Mouse (Mus musculus): ENCODE data around the gene Snrnp35. TPM values are rescaled to one million over a fixed set of nuclear protein-coding genes. Genes with fewer than 3 reads are reported as not detected.

Snrnp35 gene
- 11.5 and 14.5 TPM in 2 replicates for polyA plus RNA-seq (2015; fragmentation: Nextera tagmentation; extraction: Ambion mirVana)

DNA sequence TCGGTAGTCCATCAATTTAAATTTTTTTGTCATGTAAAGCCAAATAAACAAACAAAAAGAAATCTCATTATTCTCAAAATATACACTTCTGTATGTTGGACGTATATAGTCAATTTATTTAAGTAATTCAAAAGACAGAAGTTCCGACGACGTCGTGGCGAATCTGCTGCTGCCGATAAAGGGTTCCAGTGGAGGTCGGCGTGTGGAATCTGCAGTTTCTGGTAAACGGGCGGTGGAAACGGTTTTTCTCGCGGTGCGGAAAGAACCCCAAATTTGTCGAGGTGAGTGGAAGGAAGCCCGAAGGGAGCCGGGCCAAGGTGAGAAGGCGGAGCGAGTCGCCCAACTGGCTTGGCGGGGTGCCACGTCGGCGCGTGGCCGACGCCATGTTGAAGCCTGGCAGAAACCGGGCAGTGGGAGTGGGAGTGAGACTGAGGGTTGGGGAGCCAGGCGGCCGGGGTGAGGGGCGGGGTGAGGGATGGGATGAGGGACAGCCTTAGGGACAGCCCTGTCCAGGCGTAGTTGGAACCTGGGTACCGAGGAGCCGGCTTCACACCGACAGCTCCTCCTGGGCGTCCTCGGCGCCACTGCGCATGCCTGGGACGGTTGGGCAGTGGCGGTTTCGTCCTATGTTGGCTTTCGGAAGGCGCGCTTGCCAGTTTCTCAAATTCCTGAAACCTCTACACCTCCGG, at the start of gene Snrnp35:
Snrnp35 (plus strand) TSS at position 169 of the 689 bp plus-strand sequence.

DNA sequence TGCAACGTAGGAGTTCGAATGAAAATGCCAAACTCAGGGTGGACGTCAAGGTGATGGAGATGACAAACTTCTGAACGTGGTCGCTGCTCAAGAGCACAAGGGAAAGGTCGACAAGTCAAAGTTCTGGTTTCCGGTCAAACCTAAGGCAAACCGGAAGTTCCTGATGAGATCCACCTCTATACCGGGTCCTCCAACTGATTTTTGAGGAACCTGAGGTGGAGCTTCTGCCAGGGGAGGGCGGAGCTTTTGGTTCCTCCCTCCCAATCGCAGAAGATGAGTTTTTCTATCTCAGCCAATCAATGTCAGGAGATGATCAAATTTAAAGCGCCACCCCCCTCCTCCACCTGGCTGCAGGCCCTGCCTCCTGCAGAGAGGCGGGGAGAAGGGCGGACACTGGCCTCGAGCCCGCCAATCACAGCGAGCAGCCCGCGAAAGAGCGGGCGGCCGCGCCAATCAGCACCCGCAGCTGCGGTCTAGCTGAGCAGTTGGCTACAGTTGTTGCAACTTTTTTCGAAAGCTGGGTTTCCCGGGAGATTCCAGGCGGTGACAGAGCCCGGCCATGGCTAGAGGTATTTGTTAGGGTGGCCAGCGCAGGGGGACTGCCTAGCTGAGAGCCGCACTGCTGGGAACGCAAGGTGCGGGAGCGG, 43.4 kb upstream of the Snrnp35 start, which contains the start of gene Kmt5a:
Kmt5a (plus strand) TSS at position 484 of the 647 bp plus-strand sequence.

DNA sequence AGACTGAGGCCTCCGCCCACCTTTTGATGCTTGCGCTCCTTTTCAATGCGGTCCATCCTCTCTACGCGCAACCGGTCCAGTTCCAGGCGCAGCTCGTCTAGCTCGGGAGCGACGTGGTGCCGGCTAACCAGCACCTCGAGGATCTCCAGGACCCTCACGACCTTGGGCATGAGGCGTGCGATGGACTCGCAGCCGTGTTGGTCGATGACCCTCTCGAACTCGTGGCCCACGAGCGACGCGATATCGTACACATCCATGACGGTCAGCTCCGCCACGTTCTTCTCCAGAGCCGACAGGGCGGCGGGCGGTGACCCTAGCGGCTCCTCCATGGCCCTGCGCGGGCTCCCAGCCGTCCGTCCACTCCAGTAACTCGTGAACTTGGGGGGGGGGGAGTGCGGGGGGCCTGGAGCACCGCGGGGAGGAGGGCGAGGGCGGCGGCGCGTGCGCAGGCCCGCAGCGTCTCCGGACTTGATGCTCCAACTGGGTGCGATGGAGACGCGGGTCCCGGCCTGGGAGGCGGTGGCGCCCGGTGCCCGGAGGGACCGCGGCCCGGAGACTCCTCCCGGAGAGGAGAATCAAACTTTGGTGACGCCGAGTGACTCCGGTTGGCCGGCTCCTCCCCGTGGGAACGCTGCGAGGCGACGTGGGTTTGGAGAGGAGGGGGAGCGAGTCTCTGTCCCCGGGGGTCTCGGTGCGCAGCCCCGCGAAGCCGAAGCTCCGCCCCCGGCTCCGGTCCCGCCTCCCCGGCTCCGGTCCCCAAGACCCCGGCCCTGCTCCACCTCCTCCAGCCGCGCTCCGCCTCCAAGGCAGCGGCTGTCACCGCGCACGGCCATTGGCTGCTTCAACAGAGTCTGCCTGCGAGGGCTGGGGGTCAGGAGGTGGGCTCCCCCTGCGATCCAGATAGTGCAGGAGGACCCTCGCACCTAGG, 48.0 kb downstream of the Snrnp35 start, which contains the start of gene Rilpl1:
Rilpl1 (minus strand) TSS at position 737 of the 928 bp plus-strand sequence.

DNA sequence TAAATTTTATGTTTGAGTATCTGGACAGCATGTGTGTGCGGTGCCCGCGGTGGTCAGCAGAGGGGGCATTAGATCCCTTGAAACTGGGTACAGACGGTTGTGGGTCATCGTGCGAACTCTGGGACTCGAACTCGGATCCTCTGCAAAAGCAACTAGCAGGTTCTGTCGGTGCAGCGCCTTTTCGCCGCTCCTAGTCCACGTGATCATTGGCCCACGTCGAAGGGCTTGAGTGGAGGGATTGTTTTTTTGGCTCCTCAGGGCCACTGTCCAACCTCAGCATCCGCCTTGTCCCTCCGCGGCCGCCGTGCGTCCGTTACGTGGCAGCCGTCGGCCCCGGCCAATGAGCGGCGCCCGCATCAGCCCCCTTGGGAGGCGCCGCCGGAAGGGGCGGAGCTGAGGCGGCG, 57.5 kb downstream of the Snrnp35 start, which contains the start of gene Tmed2:
Tmed2 (plus strand) TSS at position 313 of the 404 bp plus-strand sequence.

Other genes with a start within 250 kb of the Snrnp35 start
- gene Pitpnm2, start 233.4 kb upstream of the Snrnp35 start, polyA plus RNA-seq (2015; fragmentation: Nextera tagmentation; extraction: Ambion mirVana), result 10.0 and 10.5 TPM in 2 replicates
- 7.7 and 7.8 TPM in 2 replicates for gene Mphosph9, start 155.2 kb upstream of the Snrnp35 start, polyA plus RNA-seq (2015; fragmentation: Nextera tagmentation; extraction: Ambion mirVana)
- gene 2810006K23Rik, start 155.0 kb upstream of the Snrnp35 start, polyA plus RNA-seq (2015; fragmentation: Nextera tagmentation; extraction: Ambion mirVana), result 11.2 and 12.0 TPM in 2 replicates
- 97.0 and 154 TPM in 2 replicates for gene Cdk2ap1, start 120.1 kb upstream of the Snrnp35 start, polyA plus RNA-seq (2015; fragmentation: Nextera tagmentation; extraction: Ambion mirVana)
- 63.9 and 66.5 TPM in 2 replicates for gene Sbno1, start 57.1 kb upstream of the Snrnp35 start, polyA plus RNA-seq (2015; fragmentation: Nextera tagmentation; extraction: Ambion mirVana)
- 21.6 and 24.9 TPM in 2 replicates for gene Kmt5a, start 43.2 kb upstream of the Snrnp35 start, polyA plus RNA-seq (2015; fragmentation: Nextera tagmentation; extraction: Ambion mirVana)
- gene Rilpl2, start 4.8 kb upstream of the Snrnp35 start, polyA plus RNA-seq (2015; fragmentation: Nextera tagmentation; extraction: Ambion mirVana), result 31.5 and 34.5 TPM in 2 replicates
- gene Rilpl1, start 48.3 kb downstream of the Snrnp35 start, polyA plus RNA-seq (2015; fragmentation: Nextera tagmentation; extraction: Ambion mirVana), result 16.2 and 17.0 TPM in 2 replicates
- 285 and 303 TPM in 2 replicates for gene Tmed2, start 57.6 kb downstream of the Snrnp35 start, polyA plus RNA-seq (2015; fragmentation: Nextera tagmentation; extraction: Ambion mirVana)
- gene Ddx55, start 69.7 kb downstream of the Snrnp35 start, polyA plus RNA-seq (2015; fragmentation: Nextera tagmentation; extraction: Ambion mirVana), result 21.2 and 22.1 TPM in 2 replicates
- gene Eif2b1, start 96.0 kb downstream of the Snrnp35 start, polyA plus RNA-seq (2015; fragmentation: Nextera tagmentation; extraction: Ambion mirVana), result 58.4 and 60.1 TPM in 2 replicates
- gene Gtf2h3, start 96.0 kb downstream of the Snrnp35 start, polyA plus RNA-seq (2015; fragmentation: Nextera tagmentation; extraction: Ambion mirVana), result 28.7 and 29.9 TPM in 2 replicates
- 29.5 and 29.9 TPM in 2 replicates for gene Atp6v0a2, start 145.4 kb downstream of the Snrnp35 start, polyA plus RNA-seq (2015; fragmentation: Nextera tagmentation; extraction: Ambion mirVana)
- gene Dnah10, start 242.0 kb downstream of the Snrnp35 start, polyA plus RNA-seq (2015; fragmentation: Nextera tagmentation; extraction: Ambion mirVana), result 0.12 and 0.27 TPM in 2 replicates

Data from neural tube, postnatal 0 days (tissue).